Mouse (Mus musculus) MEL (cell line): ENCODE data around the gene BC005537.

Experiments used
- CTCF ChIP-seq, 3 experiments: IDR thresholded peaks in 2 of 3; conservative IDR thresholded peaks in 1 of 3; 2 replicates each; pipeline ENCODE4 v1.5.1; 2011 to 2012; ENCODE audit warnings: low read length in 3 of 3, low read depth in 2 of 3, mild to moderate bottlenecking in 2 of 3, improper control_type of control experiment in 1 of 3, inconsistent platforms in 1 of 3, mixed read lengths in 1 of 3, moderate library complexity in 1 of 3; ENCODE audit not compliant: control insufficient read depth in 1 of 3, insufficient read depth in 1 of 3, poor library complexity in 1 of 3, severe bottlenecking in 1 of 3
- ZNF384 ChIP-seq: IDR thresholded peaks from 2 replicates; pipeline ENCODE4 v1.6.1; 2012; ENCODE audit warnings: low read depth, mild to moderate bottlenecking, inconsistent platforms, low read length, improper control_type of control experiment

- TF ChIP-seq CTCF (IDR thresholded peaks at IDR 0.05 in 2 of 3, conservative IDR thresholded peaks at IDR 0.05 in 1 of 3; ENCODE audit: control insufficient read depth in 1 of 3, insufficient read depth in 1 of 3, low read depth in 2 of 3, low read length in 3 of 3, poor library complexity in 1 of 3, severe bottlenecking in 1 of 3) (no peak), ZNF384 (no peak)
Measured at GRCm38 (mm10) chr13:24762254-24762653, 39.2 kb upstream of the BC005537 start.
